Mouse (Mus musculus): ENCODE results near the gene Osbpl3.

Osbpl3 gene

DNA sequence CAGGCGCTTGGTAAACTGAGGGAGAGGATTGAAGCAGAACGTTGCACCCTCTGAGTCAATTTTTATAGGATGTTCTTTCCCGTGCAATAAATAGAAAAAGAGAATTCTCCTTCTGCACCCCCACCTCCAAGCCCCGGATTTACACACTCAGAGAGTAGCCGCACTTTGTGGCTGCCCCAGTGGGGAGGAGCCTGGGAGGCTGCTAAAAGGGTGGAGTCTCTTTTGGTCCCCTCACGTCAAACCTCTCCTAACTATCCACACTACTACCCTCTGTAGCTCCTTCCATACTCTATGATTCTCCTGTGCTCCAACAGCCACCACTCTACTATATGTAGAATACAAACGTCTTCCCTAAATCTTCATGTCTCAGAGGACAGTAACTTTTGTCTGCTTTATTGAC is 193.7 kb downstream of the Osbpl3 start:
- in situ Hi-C loops (cut with MboI; ENCODE audit: low pct_unique_long_range_greater_than_20kb in 1 of 2, low sequenced_read_pairs in 2 of 2, unreplicated experiment in 1 of 2), result no loop called here

GRCm38 (mm10) chr6:50261922-50262261 is 194.1 kb downstream of the Osbpl3 start:
- in situ Hi-C loops (cut with MboI; ENCODE audit: low pct_unique_long_range_greater_than_20kb in 1 of 2, low sequenced_read_pairs in 2 of 2, unreplicated experiment in 1 of 2), result no loop called here

- in situ Hi-C loops (cut with MboI; ENCODE audit: low pct_unique_long_range_greater_than_20kb in 1 of 2, low sequenced_read_pairs in 2 of 2, unreplicated experiment in 1 of 2), result no loop called here
Measured at GRCm38 (mm10) chr6:50261201-50261921, 194.6 kb downstream of the Osbpl3 start.

- in situ Hi-C loops (cut with MboI; ENCODE audit: low pct_unique_long_range_greater_than_20kb in 1 of 2, low sequenced_read_pairs in 2 of 2, unreplicated experiment in 1 of 2), result no loop called here
Measured at GRCm38 (mm10) chr6:50255356-50255755, 200.6 kb downstream of the Osbpl3 start.

- in situ Hi-C loops (cut with MboI; ENCODE audit: low pct_unique_long_range_greater_than_20kb in 1 of 2, low sequenced_read_pairs in 2 of 2, unreplicated experiment in 1 of 2), result no loop called here
Measured at GRCm38 (mm10) chr6:50254723-50255184, 201.2 kb downstream of the Osbpl3 start.

- in situ Hi-C loops (cut with MboI; ENCODE audit: low pct_unique_long_range_greater_than_20kb in 1 of 2, low sequenced_read_pairs in 2 of 2, unreplicated experiment in 1 of 2), result no loop called here
Measured at GRCm38 (mm10) chr6:50252690-50253089, 203.3 kb downstream of the Osbpl3 start.

DNA sequence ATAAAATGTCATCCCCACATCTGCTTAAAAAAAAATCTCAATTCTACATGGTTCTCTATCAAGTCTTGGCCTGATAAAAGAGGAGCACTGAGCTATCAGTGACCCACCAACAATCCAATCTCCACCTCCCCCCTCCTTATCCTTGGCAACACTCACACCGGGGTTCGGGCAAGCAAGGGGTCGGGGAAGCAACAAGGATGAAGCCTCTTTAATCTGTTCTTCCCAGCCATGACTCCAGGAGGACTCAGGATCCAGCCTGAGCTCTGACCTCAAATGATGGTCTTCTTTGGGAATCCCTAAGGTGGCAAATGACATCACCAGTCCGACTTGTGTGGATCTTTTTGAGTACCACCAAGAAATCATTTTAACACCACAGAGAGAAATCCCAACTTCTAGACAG is 208.2 kb downstream of the Osbpl3 start:
- in situ Hi-C loops (cut with MboI; ENCODE audit: low pct_unique_long_range_greater_than_20kb in 1 of 2, low sequenced_read_pairs in 2 of 2, unreplicated experiment in 1 of 2), result no loop called here

DNA sequence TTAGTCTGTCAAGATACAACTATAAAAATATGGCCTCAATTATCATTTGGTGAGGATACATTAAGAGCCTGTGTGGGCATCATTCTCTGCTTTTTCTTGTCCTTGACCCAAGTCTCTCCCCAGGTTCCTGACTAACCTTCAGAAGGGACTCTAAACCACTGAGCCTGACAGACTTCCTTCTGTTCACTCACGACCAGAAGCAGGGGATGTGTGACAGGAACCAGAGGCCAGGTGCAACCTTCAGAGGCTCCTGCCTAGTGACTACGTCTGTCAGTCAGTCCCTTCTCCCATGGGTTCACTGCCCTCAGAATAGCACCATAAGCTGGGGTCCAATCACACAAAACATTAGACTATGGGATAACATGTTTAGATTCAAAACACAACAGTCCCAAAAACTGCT is 208.6 kb downstream of the Osbpl3 start:
- in situ Hi-C loops (cut with MboI; ENCODE audit: low pct_unique_long_range_greater_than_20kb in 1 of 2, low sequenced_read_pairs in 2 of 2, unreplicated experiment in 1 of 2), result no loop called here

- in situ Hi-C loops (cut with MboI; ENCODE audit: low pct_unique_long_range_greater_than_20kb in 1 of 2, low sequenced_read_pairs in 2 of 2, unreplicated experiment in 1 of 2), result no loop called here
Measured at GRCm38 (mm10) chr6:50244967-50245366, 211.0 kb downstream of the Osbpl3 start.

- in situ Hi-C loops (cut with MboI; ENCODE audit: low pct_unique_long_range_greater_than_20kb in 1 of 2, low sequenced_read_pairs in 2 of 2, unreplicated experiment in 1 of 2), result no loop called here
Measured at GRCm38 (mm10) chr6:50244126-50244525, 211.9 kb downstream of the Osbpl3 start.
